Mouse (Mus musculus): ENCODE data around the gene Cadm1. TPM values are rescaled to one million over a fixed set of nuclear protein-coding genes. Genes with fewer than 3 reads are reported as not detected.

The Cadm1 gene
- polyA plus RNA-seq, 1 experiment from 2014 or later: 86.8 TPM

DNA sequence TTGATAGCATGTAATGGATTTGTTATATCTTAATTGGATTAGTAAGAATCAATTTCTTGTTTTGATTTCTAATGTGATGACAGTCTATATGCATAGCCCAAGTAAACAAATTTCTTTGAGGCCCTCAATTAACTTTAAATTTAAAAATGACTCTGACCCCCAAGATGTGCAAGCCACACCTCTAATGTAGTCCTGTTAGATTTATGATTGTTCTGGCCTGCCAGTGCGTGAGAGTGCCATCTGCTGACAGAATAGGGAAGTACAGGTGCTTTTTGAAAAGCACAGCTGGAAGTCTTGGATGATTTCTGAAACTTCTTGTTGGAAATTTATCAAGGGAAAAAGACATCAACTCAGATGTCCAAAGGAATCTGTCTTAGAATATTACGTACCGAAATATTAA, 169.1 kb downstream of the Cadm1 start:
- DNase-seq (ENCODE audit: low read depth, low spot score) (no peak), ATAC-seq (peak; percentile 56)
- CTCF ChIA-PET: interaction anchor here (1.1 to 2.1 kb wide), 8 partner anchors 9 to 168 kb away, joined by 4 to 9 read pairs (median 6); no protein-coding TSS in a partner anchor
- POLR2A ChIA-PET: interaction anchor here (0.8 to 1.6 kb wide), 3 partner anchors 156 to 255 kb away, joined by 3 to 4 read pairs (median 3); partner anchors contain the start of gene Cadm1
- TF ChIP-seq CTCF (IDR thresholded peaks at IDR 0.05): peak; percentile 85
- H3K27me3 ChIP-seq: no peaks in the 10 kb centered on the region
- in situ Hi-C loops (cut with MboI; ENCODE audit: low pct_unique_long_range_greater_than_20kb): no loop called here

DNA sequence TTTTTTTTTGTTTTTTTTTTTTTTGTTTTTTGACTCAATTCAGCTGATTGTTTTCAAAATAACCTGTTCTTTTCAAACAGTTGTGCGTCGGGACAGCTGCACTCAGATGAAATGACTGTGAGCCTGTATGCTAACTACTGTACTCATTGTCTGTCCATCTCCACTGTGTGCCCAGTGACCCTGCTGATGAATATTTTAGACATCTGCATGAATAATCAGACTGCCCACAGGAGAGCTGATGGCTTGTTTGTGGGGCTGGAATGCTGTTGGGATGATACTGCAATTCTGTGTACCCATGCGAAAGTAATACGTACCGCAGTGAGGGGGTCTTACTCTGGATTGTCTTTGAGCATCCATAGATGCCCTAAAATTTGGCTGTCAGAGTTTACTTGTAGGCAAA, 170.0 kb downstream of the Cadm1 start:
- H3K27me3 ChIP-seq: no peaks in the 10 kb centered on the region
- TF ChIP-seq CTCF (IDR thresholded peaks at IDR 0.05): no peak
- ATAC-seq (no peak), DNase-seq (ENCODE audit: low read depth, low spot score) (no peak)
- ChIA-PET POLR2A (interaction anchor here (0.7 to 1.6 kb wide), 4 partner anchors 25 to 256 kb away, joined by 3 to 7 read pairs (median 4); partner anchors contain the start of gene Cadm1), CTCF (interaction anchor here (1.0 to 2.1 kb wide), 5 partner anchors 12 to 171 kb away, joined by 3 to 8 read pairs (median 3); no protein-coding TSS in a partner anchor)
- in situ Hi-C loops (cut with MboI; ENCODE audit: low pct_unique_long_range_greater_than_20kb): loop anchor here (5.0 to 25.0 kb wide), 5 partner anchors 168 to 1338 kb away; partner anchors contain the start of gene Cadm1

DNA sequence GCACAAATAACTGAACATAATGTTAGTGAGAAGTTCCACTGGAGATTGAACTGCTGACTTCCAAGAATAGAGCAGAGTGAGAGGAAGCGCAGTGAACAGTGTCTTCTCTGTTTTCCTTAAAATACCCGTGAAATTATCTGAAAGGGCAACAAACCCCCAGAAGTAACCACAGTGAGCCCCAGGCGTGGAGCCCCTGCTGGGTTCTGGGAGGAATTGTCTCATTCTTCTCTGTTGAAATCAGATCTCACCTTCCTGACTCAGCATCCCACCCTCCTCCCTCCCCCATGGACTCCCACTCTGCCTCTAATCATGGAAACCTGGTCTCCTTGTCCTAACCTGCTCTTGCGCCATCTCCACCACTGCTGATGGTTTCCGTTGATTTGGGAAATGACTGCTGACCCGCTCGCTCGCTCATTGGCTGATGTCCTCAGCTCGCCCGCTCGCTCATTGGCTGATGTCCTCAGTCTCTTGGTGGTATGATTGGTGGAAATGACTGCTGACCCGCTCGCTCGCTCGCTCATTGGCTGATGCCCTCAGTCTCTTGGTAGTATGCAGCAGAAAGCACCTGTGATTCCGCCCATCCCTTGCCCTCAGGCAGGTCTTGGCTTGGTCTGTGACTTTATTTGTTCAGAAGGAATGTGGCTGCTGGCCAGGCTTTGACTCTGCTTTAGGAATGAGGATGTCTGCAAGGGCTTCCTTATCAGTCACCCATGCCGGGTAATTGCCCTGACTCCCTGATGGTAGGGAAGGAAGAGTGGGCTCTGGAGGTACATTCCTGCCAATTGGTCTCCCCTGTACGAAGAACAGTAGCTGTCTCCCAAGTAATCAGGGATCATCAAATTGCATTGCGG, 173.3 kb downstream of the Cadm1 start:
- in situ Hi-C loops (cut with MboI; ENCODE audit: low pct_unique_long_range_greater_than_20kb): loop anchor here (5.0 to 25.0 kb wide), 5 partner anchors 171 to 1341 kb away; partner anchors contain the start of gene Cadm1
- ChIA-PET POLR2A (no interaction called here), CTCF (no interaction called here)
- ATAC-seq: peak; percentile 38
- no peak for TF ChIP-seq CTCF (IDR thresholded peaks at IDR 0.05)
- no peak for DNase-seq (ENCODE audit: low read depth, low spot score)
- no peaks in the 10 kb centered on the region for H3K27me3 ChIP-seq

DNA sequence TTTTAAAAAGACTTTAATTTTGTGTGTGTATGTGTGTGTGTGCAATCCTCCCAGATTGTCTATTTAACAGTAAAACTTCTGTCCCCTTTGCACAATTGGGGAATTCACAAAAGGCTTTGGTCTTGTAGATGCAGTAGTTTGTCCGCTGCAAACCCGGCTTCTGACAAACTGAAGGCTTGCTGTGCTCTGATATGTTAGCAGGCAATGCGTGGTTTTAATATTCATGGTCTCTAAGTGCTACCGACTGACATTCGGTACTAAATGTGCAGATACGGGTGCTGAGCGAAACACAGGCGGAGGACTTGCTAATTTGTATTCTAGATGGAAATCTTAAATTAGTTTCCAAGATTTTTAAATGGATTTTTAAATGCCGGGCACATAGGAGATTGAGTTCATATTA, 176.4 kb downstream of the Cadm1 start:
- ChIA-PET CTCF (interaction anchor here (0.6 to 0.8 kb wide), 2 partner anchors 487 to 1692 kb away, joined by 3 read pairs; no protein-coding TSS in a partner anchor), POLR2A (interaction anchor here (1.0 kb wide), 1 partner anchor 176 kb away, joined by 3 read pairs; the partner anchor contains the start of gene Cadm1)
- ATAC-seq (no peak), DNase-seq (ENCODE audit: low read depth, low spot score) (no peak)
- in situ Hi-C loops (cut with MboI; ENCODE audit: low pct_unique_long_range_greater_than_20kb): loop anchor here (25.0 kb wide), 2 partner anchors 269 to 1344 kb away; no protein-coding TSS in a partner anchor
- no peak for TF ChIP-seq CTCF (IDR thresholded peaks at IDR 0.05)
- no peaks in the 10 kb centered on the region for H3K27me3 ChIP-seq

GRCm38 (mm10) chr9:47707326-47707725, 177.4 kb downstream of the Cadm1 start:
- ChIA-PET CTCF (interaction anchor here (0.8 to 1.6 kb wide), 4 partner anchors 17 to 488 kb away, joined by 3 to 4 read pairs (median 4); no protein-coding TSS in a partner anchor), POLR2A (interaction anchor here (0.6 to 1.5 kb wide), 2 partner anchors 176 to 613 kb away, joined by 3 read pairs; no protein-coding TSS in a partner anchor)
- no peak for ATAC-seq
- no peaks in the 10 kb centered on the region for H3K27me3 ChIP-seq
- no peak for DNase-seq (ENCODE audit: low read depth, low spot score)
- in situ Hi-C loops (cut with MboI; ENCODE audit: low pct_unique_long_range_greater_than_20kb): loop anchor here (25.0 kb wide), 2 partner anchors 270 to 1345 kb away; no protein-coding TSS in a partner anchor
- no peak for TF ChIP-seq CTCF (IDR thresholded peaks at IDR 0.05)

GRCm38 (mm10) chr9:47708299-47708698, 178.3 kb downstream of the Cadm1 start:
- ChIA-PET POLR2A (interaction anchor here (1.5 kb wide), 1 partner anchor 177 kb away, joined by 3 read pairs; no protein-coding TSS in a partner anchor), CTCF (interaction anchor here (0.8 to 1.9 kb wide), 9 partner anchors 9 to 383 kb away, joined by 3 to 6 read pairs (median 4); no protein-coding TSS in a partner anchor)
- ATAC-seq (peak; percentile 82), DNase-seq (ENCODE audit: low read depth, low spot score) (no peak)
- no peaks in the 10 kb centered on the region for H3K27me3 ChIP-seq
- in situ Hi-C loops (cut with MboI; ENCODE audit: low pct_unique_long_range_greater_than_20kb): loop anchor here (25.0 kb wide), 2 partner anchors 271 to 1346 kb away; no protein-coding TSS in a partner anchor
- peak; percentile 84 for TF ChIP-seq CTCF (IDR thresholded peaks at IDR 0.05)

DNA sequence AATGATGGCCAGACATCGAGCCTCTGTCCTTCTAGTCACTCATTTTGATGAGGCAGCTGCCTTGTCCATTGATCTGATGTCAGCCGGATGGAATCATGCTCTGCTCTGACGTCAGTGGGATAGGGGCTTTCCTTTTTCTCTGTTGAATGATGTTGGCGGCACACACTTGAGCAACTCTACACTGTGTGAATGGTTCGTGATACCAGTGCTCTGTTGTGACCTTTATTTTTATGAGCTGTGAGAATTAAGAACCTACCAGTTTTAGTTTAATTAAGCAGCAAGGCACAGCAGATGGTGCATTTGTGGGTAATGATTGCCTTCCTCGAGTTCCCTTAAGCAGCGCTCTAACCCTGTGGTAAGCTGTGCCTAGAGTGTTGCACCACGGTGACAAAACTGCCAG, 181.0 kb downstream of the Cadm1 start:
- no peak for ATAC-seq
- no peaks in the 10 kb centered on the region for H3K27me3 ChIP-seq
- CTCF ChIA-PET: no interaction called here
- in situ Hi-C loops (cut with MboI; ENCODE audit: low pct_unique_long_range_greater_than_20kb): loop anchor here (25.0 kb wide), 2 partner anchors 274 to 1349 kb away; no protein-coding TSS in a partner anchor
- DNase-seq (ENCODE audit: low read depth, low spot score): no peak
- no peak for TF ChIP-seq CTCF (IDR thresholded peaks at IDR 0.05)
- POLR2A ChIA-PET: no interaction called here

GRCm38 (mm10) chr9:47714541-47714940, 184.6 kb downstream of the Cadm1 start:
- in situ Hi-C loops (cut with MboI; ENCODE audit: low pct_unique_long_range_greater_than_20kb): loop anchor here (25.0 kb wide), 2 partner anchors 277 to 1352 kb away; no protein-coding TSS in a partner anchor
- ChIA-PET CTCF (no interaction called here), POLR2A (no interaction called here)
- TF ChIP-seq CTCF (IDR thresholded peaks at IDR 0.05): no peak
- DNase-seq (ENCODE audit: low read depth, low spot score): no peak
- no peaks in the 10 kb centered on the region for H3K27me3 ChIP-seq
- no peak for ATAC-seq

GRCm38 (mm10) chr9:47715415-47715814, 185.4 kb downstream of the Cadm1 start:
- ChIA-PET POLR2A (no interaction called here), CTCF (no interaction called here)
- in situ Hi-C loops (cut with MboI; ENCODE audit: low pct_unique_long_range_greater_than_20kb): loop anchor here (25.0 kb wide), 2 partner anchors 278 to 1353 kb away; no protein-coding TSS in a partner anchor
- DNase-seq (ENCODE audit: low read depth, low spot score) (no peak), ATAC-seq (peak; percentile 92)
- H3K27me3 ChIP-seq: no peaks in the 10 kb centered on the region
- TF ChIP-seq CTCF (IDR thresholded peaks at IDR 0.05): no peak

GRCm38 (mm10) chr9:47716883-47717282, 186.9 kb downstream of the Cadm1 start:
- ATAC-seq (no peak), DNase-seq (ENCODE audit: low read depth, low spot score) (no peak)
- in situ Hi-C loops (cut with MboI; ENCODE audit: low pct_unique_long_range_greater_than_20kb): loop anchor here (25.0 kb wide), 2 partner anchors 280 to 1355 kb away; no protein-coding TSS in a partner anchor
- CTCF ChIA-PET: no interaction called here
- no peaks in the 10 kb centered on the region for H3K27me3 ChIP-seq
- POLR2A ChIA-PET: no interaction called here
- TF ChIP-seq CTCF (IDR thresholded peaks at IDR 0.05): no peak

All from Patski (cell line).